Mouse (Mus musculus): ENCODE measurements around the gene Fam189a1.

Fam189a1 gene

GRCm38 (mm10) chr7:64729785-64730184 is 426.6 kb downstream of the Fam189a1 start:
- peak; percentile 61 for DNase-seq (ENCODE audit: extremely low spot score)

DNA sequence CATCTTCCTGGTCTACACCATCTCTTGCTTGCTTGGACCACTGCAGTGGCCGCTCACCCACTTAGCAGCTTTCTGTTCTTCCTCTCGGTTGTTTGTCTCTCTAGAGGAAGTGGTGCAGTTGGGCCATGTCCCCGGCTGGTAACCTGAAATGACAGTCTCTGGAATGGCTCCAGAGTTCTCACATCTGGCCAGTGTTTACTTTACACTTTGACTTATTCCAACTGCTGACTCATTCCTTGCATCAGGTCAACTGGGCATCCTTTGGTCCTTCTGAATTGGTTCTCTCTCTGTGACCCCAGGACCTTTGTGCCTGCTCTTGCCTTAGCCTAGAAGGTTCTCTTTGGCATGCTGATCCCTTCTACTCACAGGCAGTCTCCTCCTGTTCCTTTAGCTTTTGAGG is 427.6 kb downstream of the Fam189a1 start:
- DNase-seq (ENCODE audit: extremely low spot score), result no peak

DNA sequence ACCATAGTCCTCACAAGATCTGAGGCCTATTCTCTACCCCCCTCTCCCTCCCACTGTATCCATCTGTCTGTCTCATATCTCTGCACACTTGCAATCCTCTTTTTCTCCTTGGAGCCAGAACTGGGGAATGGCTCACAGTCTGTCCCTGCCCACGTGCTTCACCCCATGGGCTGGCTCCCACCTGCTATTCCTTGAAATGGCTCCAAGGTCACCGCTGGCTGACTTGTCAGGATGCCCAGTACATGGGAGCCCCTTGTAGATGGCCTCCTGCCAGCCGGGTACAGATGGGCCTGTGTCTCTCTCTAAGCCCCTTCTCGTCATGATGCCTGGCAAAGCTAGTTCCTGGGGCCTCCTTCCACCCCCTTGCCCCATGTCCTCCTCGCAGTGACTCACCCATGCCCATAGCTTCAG is 428.2 kb downstream of the Fam189a1 start:
- no peak for DNase-seq (ENCODE audit: extremely low spot score)

- DNase-seq (ENCODE audit: extremely low spot score), result no peak
These were observed 430.2 kb downstream of the Fam189a1 start for GRCm38 (mm10) chr7:64725967-64726695.

DNA sequence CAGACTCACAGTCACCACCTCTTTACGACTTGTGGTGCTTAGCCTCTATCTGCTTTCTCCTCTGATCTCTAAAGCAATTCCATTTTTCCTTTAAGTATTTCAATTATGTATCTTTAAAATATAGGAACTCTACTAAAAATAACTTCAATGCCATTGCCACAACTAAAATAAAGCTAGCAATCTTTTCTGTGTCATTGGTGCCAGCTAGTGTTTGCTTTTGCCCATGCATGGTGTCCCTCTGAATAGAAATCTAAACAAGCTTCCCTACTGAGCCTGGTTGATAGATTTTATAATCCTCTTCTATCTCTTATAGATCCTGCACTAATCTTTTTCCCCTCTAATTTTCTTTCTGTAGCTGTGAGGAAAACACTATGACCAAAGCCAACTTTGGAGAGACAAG is 432.0 kb downstream of the Fam189a1 start:
- DNase-seq (ENCODE audit: extremely low spot score), result no peak

DNA sequence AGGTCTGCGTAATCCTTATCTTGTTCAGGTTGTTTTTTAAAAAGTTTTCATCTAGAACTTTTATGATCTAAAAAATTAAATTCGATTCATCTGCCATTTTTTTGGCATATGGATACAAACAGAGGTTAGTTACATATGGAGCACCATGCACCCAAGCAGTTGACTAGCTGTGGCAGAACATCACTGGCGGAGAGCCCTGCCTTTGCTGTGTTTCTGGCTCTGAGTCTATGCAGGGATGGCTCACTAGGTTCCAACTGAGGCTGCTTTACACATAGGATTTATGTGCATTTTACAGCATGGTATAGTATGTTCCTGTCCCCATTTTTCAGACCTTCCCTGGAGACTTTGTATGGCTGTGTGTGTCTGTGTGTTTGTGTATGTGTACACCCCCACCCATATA is 433.1 kb downstream of the Fam189a1 start:
- no peak for DNase-seq (ENCODE audit: extremely low spot score)

GRCm38 (mm10) chr7:64716286-64716685 is 440.1 kb downstream of the Fam189a1 start:
- no peak for DNase-seq (ENCODE audit: extremely low spot score)

DNA sequence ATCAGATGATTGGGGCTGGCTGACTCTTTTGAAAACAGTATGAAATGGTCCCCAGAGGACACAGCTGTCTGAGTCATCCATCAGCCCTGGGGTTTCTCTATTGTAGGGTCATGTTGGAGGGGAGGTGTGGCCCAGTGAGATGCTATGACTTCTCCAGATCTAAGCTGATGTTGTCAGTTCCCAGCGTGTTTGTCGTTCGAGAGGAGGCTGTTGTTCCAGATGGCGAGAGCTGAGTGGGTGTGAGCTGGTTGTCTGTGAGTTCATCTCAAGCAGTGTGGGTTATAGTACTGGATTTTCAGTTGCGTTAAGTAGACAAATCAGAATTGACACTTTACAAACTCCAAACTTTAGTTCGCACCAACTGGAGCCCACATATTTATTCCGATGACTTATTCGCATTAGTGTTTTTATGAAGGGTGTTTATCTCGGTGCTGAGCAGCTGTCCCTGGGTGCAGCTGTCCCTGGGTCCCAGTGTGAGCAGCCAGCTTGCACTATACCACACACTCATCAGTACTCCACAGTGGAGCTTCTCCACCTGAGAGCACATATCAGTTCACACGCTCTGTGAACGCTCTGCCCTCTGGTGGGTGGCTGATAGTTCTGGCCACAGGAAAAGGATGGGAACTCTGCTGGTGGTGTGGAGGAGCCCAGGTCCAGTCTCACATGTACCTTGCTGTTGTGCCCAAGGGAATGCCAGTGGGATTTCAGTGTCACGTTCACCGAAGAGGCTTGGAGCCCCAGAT is 446.7 kb downstream of the Fam189a1 start:
- no peak for DNase-seq (ENCODE audit: extremely low spot score)

- no peak for DNase-seq (ENCODE audit: extremely low spot score)
These were observed 448.2 kb downstream of the Fam189a1 start for GRCm38 (mm10) chr7:64708176-64708575.
